Mouse (Mus musculus) ES-Bruce4 (cell line): Measurements from ENCODE around the gene Pitx1.

ENCODE experiments used
- CTCF ChIP-seq: IDR thresholded peaks from one replicate; pipeline ENCODE4 v1.8.1; 2011; ENCODE audit warnings: low read depth, low read length
- POLR2A ChIP-seq: IDR thresholded peaks from one replicate; pipeline ENCODE4 v1.8.1; 2011; ENCODE audit warnings: low read length; ENCODE audit not compliant: insufficient read depth

- TF ChIP-seq POLR2A, result no peak
- TF ChIP-seq CTCF, result no peak
Observed at GRCm38 (mm10) chr13:55775056-55775455, 60.9 kb downstream of the Pitx1 start.
